Mouse (Mus musculus) spleen, adult 2 months (tissue): Measurements from ENCODE around the gene Pim1. TPM values are rescaled to one million over a fixed set of nuclear protein-coding genes. Genes with fewer than 3 reads are reported as not detected.
"Not testable (repeated sequence)": the region's sequence is repeated elsewhere in the genome, so short reads cannot be mapped to it uniquely, and the experiment has no call there.

Source experiments
- DNase-seq, 2 experiments: peaks; one replicate each; pipeline versions ENCODE4 v3.0.0 to v3.0.0-alpha.2; 2012 to 2021; ENCODE audit warnings: low spot score in 2 of 2, low read depth in 1 of 2
- H3K27ac ChIP-seq: fragments of 200-500 bp; 2 replicates; pipeline ENCODE4 v1.5.1; 2012; ENCODE audit warnings: low read length, inconsistent platforms; ENCODE audit not compliant: insufficient read depth
- H3K27me3 ChIP-seq: fragments of 200-500 bp; 2 replicates; pipeline ENCODE4 v1.6.1; 2012; ENCODE audit warnings: mild to moderate bottlenecking, moderate library complexity, low read length, inconsistent platforms; ENCODE audit not compliant: control insufficient read depth, insufficient read depth
- H3K36me3 ChIP-seq: fragments of 200-500 bp; 2 replicates; pipeline ENCODE4 v1.6.1; 2012; ENCODE audit warnings: mild to moderate bottlenecking, low read length, inconsistent platforms; ENCODE audit not compliant: control insufficient read depth, insufficient read depth
- H3K4me1 ChIP-seq: fragments of 200-500 bp; 2 replicates; pipeline ENCODE4 v1.6.1; 2011; ENCODE audit warnings: inconsistent platforms; ENCODE audit not compliant: control insufficient read depth, insufficient read depth, insufficient read length
- H3K4me3 ChIP-seq: fragments of 200-500 bp; 2 replicates; pipeline ENCODE4 v1.5.1; 2011; ENCODE audit warnings: mild to moderate bottlenecking, inconsistent platforms; ENCODE audit not compliant: insufficient read depth, insufficient read length; ENCODE audit errors: extremely low read depth
- CTCF ChIP-seq: fragments of 200-500 bp; IDR thresholded peaks from 2 replicates; pipeline ENCODE4 v1.5.1; 2011; ENCODE audit warnings: mild to moderate bottlenecking, inconsistent platforms; ENCODE audit not compliant: insufficient read depth, insufficient read length, insufficient replicate concordance; ENCODE audit errors: extremely low read depth
- POLR2A ChIP-seq: fragments of 200-500 bp; IDR thresholded peaks from 2 replicates; pipeline ENCODE4 v1.6.1; 2011; ENCODE audit warnings: low read depth, low read length, inconsistent platforms
- WGBS: fragments of 180-500 bp; shearing (Covaris S2); methylation state at CpG from one replicate; pipeline ENCODE4 v1.1.7; 2018; 5-methylcytosine and 5-hydroxymethylcytosine counted together
- polyA plus RNA-seq: library from polyadenylated mRNA; depleted of rRNA; stranded (reverse); fragments of >200 nt; gene quantifications from 2 replicates; pipeline ENCODE4 v1.2.3, GENCODE M21; 2012

The Pim1 gene
- polyA plus RNA-seq, 1 experiment: 56.6 TPM

- H3K27ac ChIP-seq: no peak overlapping the region
- 42% methylated on average over 12 of the region's 12 CpGs for WGBS
- TF ChIP-seq CTCF (no peak), POLR2A (no peak)
- H3K4me1 ChIP-seq: peaks cover 13% of the 10 kb centered on the region; the same call in 1 of the 2 replicates
- peak in 1 of 2 experiments; percentile 26 for DNase-seq
- H3K27me3 ChIP-seq: no peaks in the 10 kb centered on the region
- H3K4me3 ChIP-seq: no peak overlapping the region
- no peaks in the 10 kb centered on the region for H3K36me3 ChIP-seq
Observed at GRCm38 (mm10) chr17:29508927-29509608, 18.5 kb downstream of the Pim1 start.

GRCm38 (mm10) chr17:29510691-29511090, 20.1 kb downstream of the Pim1 start:
- 19% methylated on average over 8 of the region's 8 CpGs for WGBS
- Histone ChIP-seq H3K4me1 (peaks cover 13% of the 10 kb centered on the region; the same call in 1 of the 2 replicates), H3K27ac (no peak overlapping the region), H3K27me3 (no peaks in the 10 kb centered on the region), H3K36me3 (no peaks in the 10 kb centered on the region), H3K4me3 (no peak overlapping the region)
- TF ChIP-seq CTCF: no peak
- TF ChIP-seq POLR2A: no peak
- DNase-seq: no peak

- H3K4me3 ChIP-seq: no peak overlapping the region
- no peaks in the 10 kb centered on the region for H3K27me3 ChIP-seq
- no peaks in the 10 kb centered on the region for H3K36me3 ChIP-seq
- DNase-seq: peak in 1 of 2 experiments; percentile 75
- no peak overlapping the region for H3K27ac ChIP-seq
- H3K4me1 ChIP-seq: peaks cover 13% of the 10 kb centered on the region; the same call in 1 of the 2 replicates
- TF ChIP-seq POLR2A (no peak), CTCF (peak; percentile 92; the same call in 1 of the 2 replicates)
- 47% methylated on average over 13 of the region's 13 CpGs for WGBS
Observed at GRCm38 (mm10) chr17:29513044-29513730, 22.6 kb downstream of the Pim1 start.

GRCm38 (mm10) chr17:29514435-29514834, 23.9 kb downstream of the Pim1 start:
- no peaks in the 10 kb centered on the region for H3K27me3 ChIP-seq
- no peak overlapping the region for H3K27ac ChIP-seq
- no peak overlapping the region for H3K4me3 ChIP-seq
- DNase-seq: peak in 1 of 2 experiments; percentile 68
- TF ChIP-seq CTCF (peak; percentile 78; the same call in 1 of the 2 replicates), POLR2A (no peak)
- no peaks in the 10 kb centered on the region for H3K36me3 ChIP-seq
- H3K4me1 ChIP-seq: peaks cover 7% of the 10 kb centered on the region; the same call in 1 of the 2 replicates
- 2% methylated on average over 11 of the region's 11 CpGs for WGBS

GRCm38 (mm10) chr17:29518665-29519064, 28.1 kb downstream of the Pim1 start:
- not testable (repeated sequence) for DNase-seq, H3K27ac ChIP-seq
- 59% methylated on average over 5 of the region's 5 CpGs for WGBS

GRCm38 (mm10) chr17:29519731-29520130, 29.2 kb downstream of the Pim1 start:
- TF ChIP-seq CTCF (no peak), POLR2A (no peak)
- no peaks in the 10 kb centered on the region for H3K4me1 ChIP-seq
- no peaks in the 10 kb centered on the region for H3K27me3 ChIP-seq
- no peak overlapping the region for H3K27ac ChIP-seq
- H3K4me3 ChIP-seq: no peak overlapping the region
- 83% methylated on average over 8 of the region's 8 CpGs for WGBS
- DNase-seq: no peak
- H3K36me3 ChIP-seq: no peaks in the 10 kb centered on the region

More at GRCm38 (mm10) chr17:29518665-29519064, 28.1 kb downstream of the Pim1 start:
- H3K4me1 ChIP-seq, H3K36me3 ChIP-seq, H3K27me3 ChIP-seq, H3K4me3 ChIP-seq: not testable (repeated sequence)

- 83% methylated on average over 2 of the region's 2 CpGs for WGBS
- DNase-seq: no peak
- Histone ChIP-seq H3K27me3 (no peaks in the 10 kb centered on the region), H3K27ac (no peak overlapping the region), H3K4me3 (no peak overlapping the region), H3K36me3 (no peaks in the 10 kb centered on the region), H3K4me1 (no peaks in the 10 kb centered on the region)
- no peak for TF ChIP-seq POLR2A
- no peak for TF ChIP-seq CTCF
Observed at GRCm38 (mm10) chr17:29525613-29526012, 35.1 kb downstream of the Pim1 start.
